Mouse (Mus musculus): ENCODE measurements around the gene Lcorl. TPM values are rescaled to one million over a fixed set of nuclear protein-coding genes. Genes with fewer than 3 reads are reported as not detected.

Gene Lcorl
- 51.1 and 67.5 TPM in 2 replicates for polyA plus RNA-seq (2014; fragmentation: Nextera tagmentation; extraction: Ambion mirVana)

GRCm38 (mm10) chr5:45857254-45858011 lies at the start of gene Lcorl:
Lcorl (minus strand) TSS chr5:45857615.
- WGBS = under 1% methylated on average over 63 of the region's 79 CpGs
- no peaks in the 10 kb centered on the region for H3K9me3 ChIP-seq (replicated peaks; ENCODE audit: control insufficient read depth, low read length)
- peak; percentile 99 for DNase-seq (ENCODE audit: low spot score)
- H3K36me3 ChIP-seq (ENCODE audit: control insufficient read depth, insufficient read depth, low read length) = no peaks in the 10 kb centered on the region
- peak within 1 kb of the TSS; percentile 98 for H3K9ac ChIP-seq (ENCODE audit: low read length)
- peak; percentile 93 for ATAC-seq
- H3K27me3 ChIP-seq (replicated peaks; ENCODE audit: control insufficient read depth, insufficient read depth, low read length) = no peaks in the 10 kb centered on the region
- peak within 1 kb of the TSS; percentile 57 for H3K4me2 ChIP-seq (ENCODE audit: low read length)
- H3K27ac ChIP-seq (ENCODE audit: low read depth, low read length) = peak within 1 kb of the TSS; percentile 99
- peak within 1 kb of the TSS; percentile 92 for H3K4me3 ChIP-seq (ENCODE audit: low read depth, low read length)
- H3K4me1 ChIP-seq (ENCODE audit: control insufficient read depth, insufficient read depth, low read length) = 0 out of 2 replicates have a peak, but pooled peaks cover 5% of the 10 kb centered on the region

- H3K27me3 ChIP-seq (replicated peaks; ENCODE audit: control insufficient read depth, insufficient read depth, low read length) = no peaks in the 10 kb centered on the region
- no peak for ATAC-seq
- 100% methylated on average over 2 of the region's 2 CpGs for WGBS
Observed at GRCm38 (mm10) chr5:45904683-45905082, 47.3 kb upstream of the Lcorl start.

GRCm38 (mm10) chr5:45903246-45903645 lies 45.8 kb upstream of the Lcorl start:
- H3K36me3 ChIP-seq (ENCODE audit: control insufficient read depth, insufficient read depth, low read length) = no peaks in the 10 kb centered on the region
- H3K4me3 ChIP-seq (ENCODE audit: low read depth, low read length) = no peak overlapping the region
- WGBS = 66% methylated on average over 3 of the region's 3 CpGs
- ATAC-seq = no peak
- H3K4me1 ChIP-seq (ENCODE audit: control insufficient read depth, insufficient read depth, low read length) = no peaks in the 10 kb centered on the region
- no peaks in the 10 kb centered on the region for H3K27me3 ChIP-seq (replicated peaks; ENCODE audit: control insufficient read depth, insufficient read depth, low read length)
- DNase-seq (ENCODE audit: low spot score) = no peak
- H3K9me3 ChIP-seq (replicated peaks; ENCODE audit: control insufficient read depth, low read length) = no peaks in the 10 kb centered on the region
- no peak overlapping the region for H3K4me2 ChIP-seq (ENCODE audit: low read length)
- no peak overlapping the region for H3K9ac ChIP-seq (ENCODE audit: low read length)
- no peak overlapping the region for H3K27ac ChIP-seq (ENCODE audit: low read depth, low read length)

More at GRCm38 (mm10) chr5:45904683-45905082, 47.3 kb upstream of the Lcorl start:
- H3K4me2 ChIP-seq (ENCODE audit: low read length) = no peak overlapping the region
- no peaks in the 10 kb centered on the region for H3K9me3 ChIP-seq (replicated peaks; ENCODE audit: control insufficient read depth, low read length)
- H3K4me3 ChIP-seq (ENCODE audit: low read depth, low read length) = no peak overlapping the region
- no peak overlapping the region for H3K9ac ChIP-seq (ENCODE audit: low read length)
- no peak for DNase-seq (ENCODE audit: low spot score)
- no peaks in the 10 kb centered on the region for H3K36me3 ChIP-seq (ENCODE audit: control insufficient read depth, insufficient read depth, low read length)
- H3K4me1 ChIP-seq (ENCODE audit: control insufficient read depth, insufficient read depth, low read length) = no peaks in the 10 kb centered on the region
- no peak overlapping the region for H3K27ac ChIP-seq (ENCODE audit: low read depth, low read length)

GRCm38 (mm10) chr5:45895362-45895761 lies 37.9 kb upstream of the Lcorl start:
- H3K4me2 ChIP-seq (ENCODE audit: low read length) = no peak overlapping the region
- no peaks in the 10 kb centered on the region for H3K27me3 ChIP-seq (replicated peaks; ENCODE audit: control insufficient read depth, insufficient read depth, low read length)
- H3K4me1 ChIP-seq (ENCODE audit: control insufficient read depth, insufficient read depth, low read length) = no peaks in the 10 kb centered on the region
- no peak overlapping the region for H3K27ac ChIP-seq (ENCODE audit: low read depth, low read length)
- H3K36me3 ChIP-seq (ENCODE audit: control insufficient read depth, insufficient read depth, low read length) = no peaks in the 10 kb centered on the region
- no peak overlapping the region for H3K9ac ChIP-seq (ENCODE audit: low read length)
- DNase-seq (ENCODE audit: low spot score) (no peak), ATAC-seq (no peak)
- 79% methylated on average over 1 of the region's 1 CpGs for WGBS
- H3K4me3 ChIP-seq (ENCODE audit: low read depth, low read length) = no peak overlapping the region
- H3K9me3 ChIP-seq (replicated peaks; ENCODE audit: control insufficient read depth, low read length) = no peaks in the 10 kb centered on the region

- no peaks in the 10 kb centered on the region for H3K9me3 ChIP-seq (replicated peaks; ENCODE audit: control insufficient read depth, low read length)
Observed at GRCm38 (mm10) chr5:45893696-45894095, 36.3 kb upstream of the Lcorl start.

GRCm38 (mm10) chr5:45876328-45876727 lies 18.9 kb upstream of the Lcorl start:
- Histone ChIP-seq H3K4me1 (ENCODE audit: control insufficient read depth, insufficient read depth, low read length) (no peaks in the 10 kb centered on the region), H3K27ac (ENCODE audit: low read depth, low read length) (no peak overlapping the region), H3K27me3 (replicated peaks; ENCODE audit: control insufficient read depth, insufficient read depth, low read length) (no peaks in the 10 kb centered on the region), H3K9me3 (replicated peaks; ENCODE audit: control insufficient read depth, low read length) (no peaks in the 10 kb centered on the region), H3K9ac (ENCODE audit: low read length) (no peak overlapping the region), H3K4me2 (ENCODE audit: low read length) (no peak overlapping the region), H3K4me3 (ENCODE audit: low read depth, low read length) (no peak overlapping the region), H3K36me3 (ENCODE audit: control insufficient read depth, insufficient read depth, low read length) (no peaks in the 10 kb centered on the region)
- ATAC-seq = no peak
- WGBS = 93% methylated on average over 1 of the region's 1 CpGs
- DNase-seq (ENCODE audit: low spot score) = no peak

More at GRCm38 (mm10) chr5:45893696-45894095, 36.3 kb upstream of the Lcorl start:
- H3K4me1 ChIP-seq (ENCODE audit: control insufficient read depth, insufficient read depth, low read length) = no peaks in the 10 kb centered on the region
- no peaks in the 10 kb centered on the region for H3K27me3 ChIP-seq (replicated peaks; ENCODE audit: control insufficient read depth, insufficient read depth, low read length)
- H3K4me3 ChIP-seq (ENCODE audit: low read depth, low read length) = no peak overlapping the region
- no peak overlapping the region for H3K9ac ChIP-seq (ENCODE audit: low read length)
- no peak for DNase-seq (ENCODE audit: low spot score)
- no peaks in the 10 kb centered on the region for H3K36me3 ChIP-seq (ENCODE audit: control insufficient read depth, insufficient read depth, low read length)
- no peak for ATAC-seq
- H3K27ac ChIP-seq (ENCODE audit: low read depth, low read length) = no peak overlapping the region
- no peak overlapping the region for H3K4me2 ChIP-seq (ENCODE audit: low read length)
- 91% methylated on average over 3 of the region's 3 CpGs for whole genome bisulfite sequencing

GRCm38 (mm10) chr5:45875472-45875871 lies 18.1 kb upstream of the Lcorl start:
- WGBS = 80% methylated on average over 4 of the region's 4 CpGs
- DNase-seq (ENCODE audit: low spot score) (peak; percentile 49), ATAC-seq (no peak)
- Histone ChIP-seq H3K36me3 (ENCODE audit: control insufficient read depth, insufficient read depth, low read length) (no peaks in the 10 kb centered on the region), H3K4me3 (ENCODE audit: low read depth, low read length) (no peak overlapping the region), H3K9ac (ENCODE audit: low read length) (no peak overlapping the region), H3K27me3 (replicated peaks; ENCODE audit: control insufficient read depth, insufficient read depth, low read length) (no peaks in the 10 kb centered on the region), H3K27ac (ENCODE audit: low read depth, low read length) (no peak overlapping the region), H3K9me3 (replicated peaks; ENCODE audit: control insufficient read depth, low read length) (no peaks in the 10 kb centered on the region), H3K4me1 (ENCODE audit: control insufficient read depth, insufficient read depth, low read length) (no peaks in the 10 kb centered on the region), H3K4me2 (ENCODE audit: low read length) (no peak overlapping the region)

GRCm38 (mm10) chr5:45874284-45875030 lies 17.0 kb upstream of the Lcorl start:
- Histone ChIP-seq H3K36me3 (ENCODE audit: control insufficient read depth, insufficient read depth, low read length) (no peaks in the 10 kb centered on the region), H3K27ac (ENCODE audit: low read depth, low read length) (no peak overlapping the region), H3K9ac (ENCODE audit: low read length) (no peak overlapping the region), H3K9me3 (replicated peaks; ENCODE audit: control insufficient read depth, low read length) (no peaks in the 10 kb centered on the region), H3K4me2 (ENCODE audit: low read length) (no peak overlapping the region), H3K4me1 (ENCODE audit: control insufficient read depth, insufficient read depth, low read length) (no peaks in the 10 kb centered on the region), H3K27me3 (replicated peaks; ENCODE audit: control insufficient read depth, insufficient read depth, low read length) (no peaks in the 10 kb centered on the region), H3K4me3 (ENCODE audit: low read depth, low read length) (no peak overlapping the region)
- WGBS = 81% methylated on average over 4 of the region's 4 CpGs
- DNase-seq (ENCODE audit: low spot score) = no peak
- ATAC-seq = no peak

GRCm38 (mm10) chr5:45858368-45858767 lies 953 bp upstream of the Lcorl start:
- no peak overlapping the region for H3K27ac ChIP-seq (ENCODE audit: low read depth, low read length)
- H3K27me3 ChIP-seq (replicated peaks; ENCODE audit: control insufficient read depth, insufficient read depth, low read length) = no peaks in the 10 kb centered on the region
- ATAC-seq = no peak
- H3K4me3 ChIP-seq (ENCODE audit: low read depth, low read length) = peak overlapping the region; percentile 92
- H3K4me2 ChIP-seq (ENCODE audit: low read length) = peak overlapping the region; percentile 57
- H3K36me3 ChIP-seq (ENCODE audit: control insufficient read depth, insufficient read depth, low read length) = no peaks in the 10 kb centered on the region
- peak overlapping the region; percentile 48 for H3K9ac ChIP-seq (ENCODE audit: low read length)
- no peaks in the 10 kb centered on the region for H3K9me3 ChIP-seq (replicated peaks; ENCODE audit: control insufficient read depth, low read length)
- WGBS = 87% methylated on average over 2 of the region's 2 CpGs
- H3K4me1 ChIP-seq (ENCODE audit: control insufficient read depth, insufficient read depth, low read length) = 0 out of 2 replicates have a peak, but pooled peaks cover 5% of the 10 kb centered on the region
- no peak for DNase-seq (ENCODE audit: low spot score)
